Mouse (Mus musculus) gastrocnemius, adult 18-20 months (tissue): ENCODE results near the gene Oaz3. TPM values are rescaled to one million over a fixed set of nuclear protein-coding genes. Genes with fewer than 3 reads are reported as not detected.
A peak's percentile ranks its signal among the peaks of the same experiment; 100 is the strongest.

Experiments used
- DNase-seq: peaks from one replicate; pipeline ENCODE4 v3.0.0; 2021; ENCODE audit warnings: low spot score
- total RNA-seq, 2 experiments: library from RNA; stranded (reverse); gene quantifications; 2 replicates each; pipeline ENCODE4 v1.2.3; 2021

Gene Oaz3
- total RNA-seq, 2 experiments from 2014 or later: not detected

- DNase-seq: no peak
Measured at GRCm38 (mm10) chr3:94457055-94457454, 13.3 kb upstream of the Oaz3 start.

GRCm38 (mm10) chr3:94456529-94457000, 12.8 kb upstream of the Oaz3 start:
- peak; percentile 85 for DNase-seq

GRCm38 (mm10) chr3:94449377-94449776, 5.7 kb upstream of the Oaz3 start:
- DNase-seq: no peak

- peak; percentile 93 for DNase-seq
Measured at GRCm38 (mm10) chr3:94442951-94443596, 641 bp downstream of the Oaz3 start, which contains the start of gene Mrpl9. TSS of gene Mrpl9 (plus strand) at chr3:94443318.

- DNase-seq: no peak
Measured at GRCm38 (mm10) chr3:94441182-94441581, 2.5 kb downstream of the Oaz3 start.

- no peak for DNase-seq
Measured at GRCm38 (mm10) chr3:94436420-94436819, 7.3 kb downstream of the Oaz3 start.

GRCm38 (mm10) chr3:94434305-94434704, 9.4 kb downstream of the Oaz3 start:
- no peak for DNase-seq

GRCm38 (mm10) chr3:94430980-94431379, 12.7 kb downstream of the Oaz3 start:
- DNase-seq: no peak

GRCm38 (mm10) chr3:94413031-94413679, 30.6 kb downstream of the Oaz3 start, which contains the start of gene Tdrkh:
TSS of gene Tdrkh (plus strand) at chr3:94413273.
- peak; percentile 95 for DNase-seq

GRCm38 (mm10) chr3:94412530-94412929, 31.2 kb downstream of the Oaz3 start:
- DNase-seq: no peak

GRCm38 (mm10) chr3:94405561-94405960, 38.2 kb downstream of the Oaz3 start:
- DNase-seq: no peak

GRCm38 (mm10) chr3:94404366-94405054, 39.2 kb downstream of the Oaz3 start:
- no peak for DNase-seq

GRCm38 (mm10) chr3:94402451-94402850, 41.3 kb downstream of the Oaz3 start:
- DNase-seq: peak; percentile 18

GRCm38 (mm10) chr3:94399663-94400310, 43.9 kb downstream of the Oaz3 start:
- DNase-seq: no peak

GRCm38 (mm10) chr3:94398943-94399481, 44.7 kb downstream of the Oaz3 start:
- DNase-seq: no peak

GRCm38 (mm10) chr3:94398217-94398616, 45.5 kb downstream of the Oaz3 start, which contains the start of gene Lingo4:
TSS of gene Lingo4 (plus strand) at chr3:94398517.
- no peak for DNase-seq

- no peak for DNase-seq
Measured at GRCm38 (mm10) chr3:94396851-94397250, 46.9 kb downstream of the Oaz3 start.

GRCm38 (mm10) chr3:94396336-94396735, 47.4 kb downstream of the Oaz3 start:
- DNase-seq: no peak

- no peak for DNase-seq
Measured at GRCm38 (mm10) chr3:94393049-94393448, 50.7 kb downstream of the Oaz3 start.

- DNase-seq: no peak
Measured at GRCm38 (mm10) chr3:94392128-94392527, 51.6 kb downstream of the Oaz3 start.

- DNase-seq: no peak
Measured at GRCm38 (mm10) chr3:94391001-94391400, 52.7 kb downstream of the Oaz3 start.
